Mouse (Mus musculus): ENCODE data around the gene Prkn. TPM values are rescaled to one million over a fixed set of nuclear protein-coding genes. Genes with fewer than 3 reads are reported as not detected.

Prkn gene
- total and polyA plus RNA-seq, 3 experiments = 4.5 to 10.6 (median 10.3) TPM

GRCm38 (mm10) chr17:12041091-12041655 lies 1201.0 kb downstream of the Prkn start:
- Histone ChIP-seq H3K4me1 (ENCODE audit: control insufficient read depth, insufficient read depth, low read length) (no peaks in the 10 kb centered on the region), H3K36me3 (ENCODE audit: control insufficient read depth, insufficient read depth, low read length) (no peaks in the 10 kb centered on the region), H3K27ac (no peak overlapping the region), H3K4me3 (no peak overlapping the region), H3K9ac (ENCODE audit: low read depth, low read length) (no peak overlapping the region), H3K79me2 (replicated peaks; ENCODE audit: control insufficient read depth, insufficient read depth, low read length) (no peaks in the 10 kb centered on the region), H3K27me3 (ENCODE audit: control insufficient read depth, insufficient read depth, low read length) (no peaks in the 10 kb centered on the region)
- 94% methylated on average over 5 of the region's 5 CpGs for WGBS
- no peak for DNase-seq
- intact Hi-C loops (cut with DNase I) = no loop called here
- no peak for TF ChIP-seq CTCF (IDR thresholded peaks at IDR 0.05)
- no peak for TF ChIP-seq POLR2A (IDR thresholded peaks at IDR 0.05; ENCODE audit: insufficient read depth, low read depth, low read length)
- TF ChIP-seq EP300 (IDR thresholded peaks at IDR 0.05; ENCODE audit: insufficient read depth, low read depth, low read length) = no peak

DNA sequence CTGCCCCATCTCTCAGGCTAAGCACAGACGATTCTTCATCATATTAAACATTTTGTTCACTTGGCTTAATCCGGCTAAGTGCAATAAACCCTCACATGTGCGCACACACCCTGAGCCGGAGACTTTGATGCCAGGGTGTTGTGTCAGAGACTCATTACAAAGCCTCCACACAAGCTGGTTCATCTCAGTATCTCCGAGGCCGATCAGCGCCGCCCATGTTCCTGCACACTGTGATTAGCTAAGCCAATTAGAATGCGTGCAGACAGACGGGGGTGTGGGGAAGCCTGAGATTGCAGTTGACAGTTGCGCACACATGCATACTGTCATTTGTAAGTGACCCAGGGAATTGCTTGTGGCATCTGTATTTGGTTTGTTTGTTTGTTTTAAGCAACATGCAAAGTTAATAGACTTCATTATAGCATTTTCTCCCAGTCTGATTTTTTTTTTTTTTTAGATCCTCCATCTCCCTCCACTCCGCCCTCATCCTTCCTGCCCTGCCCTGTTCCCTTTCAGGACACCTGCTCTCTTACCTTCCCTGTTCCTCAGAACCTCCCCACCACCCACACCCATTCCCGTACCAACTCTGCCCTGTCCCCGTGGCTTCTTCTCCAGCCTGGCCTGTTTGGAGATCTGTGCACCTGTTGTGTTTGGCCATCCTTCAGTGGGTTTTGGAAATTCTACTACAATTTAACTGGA lies 1202.5 kb downstream of the Prkn start:
- intact Hi-C loops (cut with DNase I) = no loop called here
- no peak for DNase-seq
- no peaks in the 10 kb centered on the region for H3K36me3 ChIP-seq (ENCODE audit: control insufficient read depth, insufficient read depth, low read length)
- no peaks in the 10 kb centered on the region for H3K4me1 ChIP-seq (ENCODE audit: control insufficient read depth, insufficient read depth, low read length)
- no peak overlapping the region for H3K9ac ChIP-seq (ENCODE audit: low read depth, low read length)
- H3K27ac ChIP-seq = no peak overlapping the region
- no peak for TF ChIP-seq EP300 (IDR thresholded peaks at IDR 0.05; ENCODE audit: insufficient read depth, low read depth, low read length)
- no peak for TF ChIP-seq CTCF (IDR thresholded peaks at IDR 0.05)
- no peak for TF ChIP-seq POLR2A (IDR thresholded peaks at IDR 0.05; ENCODE audit: insufficient read depth, low read depth, low read length)
- H3K79me2 ChIP-seq (replicated peaks; ENCODE audit: control insufficient read depth, insufficient read depth, low read length) = no peaks in the 10 kb centered on the region
- H3K27me3 ChIP-seq (ENCODE audit: control insufficient read depth, insufficient read depth, low read length) = no peaks in the 10 kb centered on the region
- H3K4me3 ChIP-seq = no peak overlapping the region
- WGBS = 65% methylated on average over 14 of the region's 14 CpGs

DNA sequence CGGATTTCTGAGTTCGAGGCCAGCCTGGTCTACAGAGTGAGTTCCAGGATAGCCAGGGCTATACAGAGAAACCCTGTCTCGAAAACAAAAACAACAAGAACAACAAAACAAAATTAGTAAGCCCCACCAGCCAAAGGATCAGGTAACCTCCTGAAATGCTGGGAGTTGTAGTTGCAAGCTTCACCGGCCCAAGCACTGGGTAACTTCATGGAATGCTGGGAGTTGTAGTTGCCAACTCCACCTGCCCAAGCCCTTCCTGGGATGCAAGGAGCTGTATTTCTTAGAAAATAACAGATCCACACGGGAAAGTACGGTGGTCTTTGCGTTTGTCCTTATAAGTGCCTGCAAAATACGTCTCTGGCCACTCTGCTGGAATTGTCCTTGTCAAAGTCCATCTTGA lies 1204.0 kb downstream of the Prkn start:
- no peaks in the 10 kb centered on the region for H3K36me3 ChIP-seq (ENCODE audit: control insufficient read depth, insufficient read depth, low read length)
- H3K79me2 ChIP-seq (replicated peaks; ENCODE audit: control insufficient read depth, insufficient read depth, low read length) = no peaks in the 10 kb centered on the region
- H3K4me3 ChIP-seq = no peak overlapping the region
- TF ChIP-seq EP300 (IDR thresholded peaks at IDR 0.05; ENCODE audit: insufficient read depth, low read depth, low read length) = no peak
- no peak for TF ChIP-seq POLR2A (IDR thresholded peaks at IDR 0.05; ENCODE audit: insufficient read depth, low read depth, low read length)
- TF ChIP-seq CTCF (IDR thresholded peaks at IDR 0.05) = no peak
- WGBS = 65% methylated on average over 8 of the region's 8 CpGs
- H3K4me1 ChIP-seq (ENCODE audit: control insufficient read depth, insufficient read depth, low read length) = no peaks in the 10 kb centered on the region
- H3K27me3 ChIP-seq (ENCODE audit: control insufficient read depth, insufficient read depth, low read length) = no peaks in the 10 kb centered on the region
- H3K27ac ChIP-seq = no peak overlapping the region
- intact Hi-C loops (cut with DNase I) = no loop called here
- DNase-seq = no peak
- no peak overlapping the region for H3K9ac ChIP-seq (ENCODE audit: low read depth, low read length)

- TF ChIP-seq EP300 (IDR thresholded peaks at IDR 0.05; ENCODE audit: insufficient read depth, low read depth, low read length) (no peak), CTCF (IDR thresholded peaks at IDR 0.05) (no peak), POLR2A (IDR thresholded peaks at IDR 0.05; ENCODE audit: insufficient read depth, low read depth, low read length) (no peak)
- 60% methylated on average over 5 of the region's 5 CpGs for WGBS
- DNase-seq = peak; percentile 52 to 62
- H3K4me1 ChIP-seq (ENCODE audit: control insufficient read depth, insufficient read depth, low read length) = no peaks in the 10 kb centered on the region
- no peaks in the 10 kb centered on the region for H3K79me2 ChIP-seq (replicated peaks; ENCODE audit: control insufficient read depth, insufficient read depth, low read length)
- no peak overlapping the region for H3K9ac ChIP-seq (ENCODE audit: low read depth, low read length)
- no peaks in the 10 kb centered on the region for H3K27me3 ChIP-seq (ENCODE audit: control insufficient read depth, insufficient read depth, low read length)
- H3K36me3 ChIP-seq (ENCODE audit: control insufficient read depth, insufficient read depth, low read length) = no peaks in the 10 kb centered on the region
- intact Hi-C loops (cut with DNase I) = no loop called here
- no peak overlapping the region for H3K4me3 ChIP-seq
- H3K27ac ChIP-seq = no peak overlapping the region
Measured at GRCm38 (mm10) chr17:12045861-12046273, 1205.7 kb downstream of the Prkn start.

DNA sequence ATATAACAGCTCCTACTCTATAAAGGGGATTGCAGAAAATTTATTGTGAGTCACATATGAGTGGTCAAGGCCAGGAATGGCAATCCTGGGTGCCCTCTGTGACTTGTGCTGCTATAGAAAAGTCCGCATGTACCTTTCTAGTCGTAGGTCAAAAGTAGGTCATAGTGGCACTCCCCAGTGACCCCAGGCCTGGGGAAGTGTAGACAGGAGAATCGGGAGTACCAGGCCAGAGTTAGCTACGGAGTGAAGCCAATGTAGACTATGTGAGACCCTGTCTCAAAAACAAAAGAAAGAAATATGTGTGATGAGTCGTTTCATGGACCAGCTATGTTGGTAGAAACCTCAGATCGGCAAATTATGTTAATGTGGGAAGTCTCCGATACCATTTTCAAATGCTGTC lies 1206.8 kb downstream of the Prkn start:
- 83% methylated on average over 7 of the region's 7 CpGs for WGBS
- Histone ChIP-seq H3K4me1 (ENCODE audit: control insufficient read depth, insufficient read depth, low read length) (no peaks in the 10 kb centered on the region), H3K79me2 (replicated peaks; ENCODE audit: control insufficient read depth, insufficient read depth, low read length) (no peaks in the 10 kb centered on the region), H3K27ac (no peak overlapping the region), H3K9ac (ENCODE audit: low read depth, low read length) (no peak overlapping the region), H3K4me3 (no peak overlapping the region), H3K27me3 (ENCODE audit: control insufficient read depth, insufficient read depth, low read length) (no peaks in the 10 kb centered on the region), H3K36me3 (ENCODE audit: control insufficient read depth, insufficient read depth, low read length) (no peaks in the 10 kb centered on the region)
- DNase-seq = no peak
- intact Hi-C loops (cut with DNase I) = no loop called here
- TF ChIP-seq POLR2A (IDR thresholded peaks at IDR 0.05; ENCODE audit: insufficient read depth, low read depth, low read length) = no peak

DNA sequence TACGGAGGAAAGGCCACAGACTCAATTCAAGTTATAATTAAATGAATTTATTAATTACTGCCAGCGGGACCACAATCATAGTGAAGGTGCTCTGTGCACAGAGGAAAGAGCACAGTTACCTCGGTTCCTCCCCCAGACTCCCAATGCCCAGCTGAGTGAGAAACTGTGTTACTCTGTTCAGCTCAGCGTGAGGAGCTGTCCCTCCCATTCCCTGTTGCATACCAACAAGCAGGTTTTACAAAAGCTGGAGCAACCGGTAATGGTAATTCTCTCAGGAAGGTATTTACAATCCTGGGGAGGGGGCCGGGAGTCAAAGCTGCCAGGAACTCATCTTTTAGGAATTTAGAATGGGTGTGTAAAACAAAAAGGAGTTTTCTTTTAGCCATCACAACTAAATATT lies 1207.3 kb downstream of the Prkn start:
- no peaks in the 10 kb centered on the region for H3K4me1 ChIP-seq (ENCODE audit: control insufficient read depth, insufficient read depth, low read length)
- H3K9ac ChIP-seq (ENCODE audit: low read depth, low read length) = no peak overlapping the region
- H3K4me3 ChIP-seq = no peak overlapping the region
- H3K27ac ChIP-seq = no peak overlapping the region
- H3K36me3 ChIP-seq (ENCODE audit: control insufficient read depth, insufficient read depth, low read length) = no peaks in the 10 kb centered on the region
- DNase-seq = no peak
- no peaks in the 10 kb centered on the region for H3K79me2 ChIP-seq (replicated peaks; ENCODE audit: control insufficient read depth, insufficient read depth, low read length)
- no peak for TF ChIP-seq POLR2A (IDR thresholded peaks at IDR 0.05; ENCODE audit: insufficient read depth, low read depth, low read length)
- TF ChIP-seq CTCF (IDR thresholded peaks at IDR 0.05) = no peak
- no peak for TF ChIP-seq EP300 (IDR thresholded peaks at IDR 0.05; ENCODE audit: insufficient read depth, low read depth, low read length)
- intact Hi-C loops (cut with DNase I) = no loop called here
- H3K27me3 ChIP-seq (ENCODE audit: control insufficient read depth, insufficient read depth, low read length) = no peaks in the 10 kb centered on the region
- WGBS = 73% methylated on average over 6 of the region's 6 CpGs
